Mouse (Mus musculus) c-Kit-positive CD71-positive TER-119-positive erythroid progenitor cells, embryonic 14.5 days (primary cell): Measurements from ENCODE around the gene Lrsam1.
"Not testable (repeated sequence)": the region's sequence is repeated elsewhere in the genome, so short reads cannot be mapped to it uniquely, and the experiment has no call there.

Source experiments
- DNase-seq: peaks from one replicate; pipeline ENCODE4 v3.0.0-alpha.2; 2013; ENCODE audit warnings: low spot score

Lrsam1 gene

GRCm38 (mm10) chr2:32961192-32961995, at the start of gene Lrsam1, which contains the start of gene Rpl12:
TSS of gene Lrsam1 (minus strand) at chr2:32961614.
TSS of gene Rpl12 (plus strand) at chr2:32961559.
- peak; percentile 90 for DNase-seq

GRCm38 (mm10) chr2:33009055-33009454, 47.6 kb upstream of the Lrsam1 start:
- not testable (repeated sequence) for DNase-seq

GRCm38 (mm10) chr2:33005041-33005440, 43.6 kb upstream of the Lrsam1 start:
- DNase-seq = no peak

- no peak for DNase-seq
Observed at GRCm38 (mm10) chr2:33002144-33002543, 40.7 kb upstream of the Lrsam1 start.

- DNase-seq = no peak
Observed at GRCm38 (mm10) chr2:32999752-33000151, 38.3 kb upstream of the Lrsam1 start.

- DNase-seq = no peak
Observed at GRCm38 (mm10) chr2:32997792-32998191, 36.4 kb upstream of the Lrsam1 start.

- no peak for DNase-seq
Observed at GRCm38 (mm10) chr2:32997081-32997480, 35.7 kb upstream of the Lrsam1 start.

GRCm38 (mm10) chr2:32992130-32992529, 30.7 kb upstream of the Lrsam1 start:
- DNase-seq = no peak

- no peak for DNase-seq
Observed at GRCm38 (mm10) chr2:32990167-32990832, 28.9 kb upstream of the Lrsam1 start.

GRCm38 (mm10) chr2:32989376-32989775, 28.0 kb upstream of the Lrsam1 start:
- no peak for DNase-seq

- no peak for DNase-seq
Observed at GRCm38 (mm10) chr2:32985844-32986243, 24.4 kb upstream of the Lrsam1 start.

GRCm38 (mm10) chr2:32983617-32984016, 22.2 kb upstream of the Lrsam1 start:
- DNase-seq = no peak

GRCm38 (mm10) chr2:32982700-32983099, 21.3 kb upstream of the Lrsam1 start:
- peak; percentile 13 for DNase-seq

- peak; percentile 88 for DNase-seq
Observed at GRCm38 (mm10) chr2:32981725-32982271, 20.4 kb upstream of the Lrsam1 start, which contains the start of gene Slc2a8. TSS of gene Slc2a8 (minus strand) at chr2:32982083.

- DNase-seq = peak; percentile 35
Observed at GRCm38 (mm10) chr2:32981281-32981680, 19.9 kb upstream of the Lrsam1 start.

- DNase-seq = no peak
Observed at GRCm38 (mm10) chr2:32979675-32980074, 18.3 kb upstream of the Lrsam1 start.

GRCm38 (mm10) chr2:32978675-32979074, 17.3 kb upstream of the Lrsam1 start:
- peak; percentile 23 for DNase-seq

- no peak for DNase-seq
Observed at GRCm38 (mm10) chr2:32977114-32977513, 15.7 kb upstream of the Lrsam1 start.

- DNase-seq = no peak
Observed at GRCm38 (mm10) chr2:32974216-32974615, 12.8 kb upstream of the Lrsam1 start.

- DNase-seq = no peak
Observed at GRCm38 (mm10) chr2:32971235-32971634, 9.8 kb upstream of the Lrsam1 start.

GRCm38 (mm10) chr2:32969326-32969725, 7.9 kb upstream of the Lrsam1 start:
- no peak for DNase-seq

GRCm38 (mm10) chr2:32968024-32968614, 6.7 kb upstream of the Lrsam1 start:
- no peak for DNase-seq
